9 mouse cellular contexts compared by ENCODE assay signal in genomic region chr9:55542366-55543325, GRCm38 (mm10). TPM values are rescaled to one million over a fixed set of nuclear protein-coding genes. Genes with fewer than 3 reads are reported as not detected.
DNase-seq lines count a peak whose midpoint lies in the region; ATAC-seq lines count a peak whose summit lies in the region.
"Had no signal": no experiment of that assay in that cellular context is flagged by ENCODE, and none has a peak within 500 bp of the region (broad histone marks: within the 10 kb centered on the region; RNA-seq: fewer than 3 reads in every experiment).

No protein-coding gene starts in this region.

- no peak overlapping the region for H3K9ac ChIP-seq in forebrain, embryonic 11.5 days (ENCODE audit: low read length)
- peak overlapping the region; percentile 65 for H3K9ac ChIP-seq in intestine, embryonic 16.5 days (ENCODE audit: low read depth, low read length)
- H3K9ac ChIP-seq in midbrain, embryonic 14.5 days (replicated peaks; ENCODE audit: low read length) = 0 out of 2 replicates have a peak overlapping the region, but pooled peaks have one; percentile 9

- WGBS in forebrain, embryonic 11.5 days = 1% methylated on average over 59 of the region's 59 CpGs
- WGBS in intestine, embryonic 16.5 days = 5% methylated on average over 59 of the region's 59 CpGs
- WGBS in midbrain, embryonic 14.5 days = 2% methylated on average over 59 of the region's 59 CpGs

- no peak overlapping the region for H3K27ac ChIP-seq in forebrain, embryonic 11.5 days (ENCODE audit: low read depth, low read length)
- H3K27ac ChIP-seq in intestine, embryonic 16.5 days (ENCODE audit: low read length) = no peak overlapping the region
- no peak overlapping the region for H3K27ac ChIP-seq in midbrain, embryonic 14.5 days (replicated peaks; ENCODE audit: low read depth, low read length)

- no peaks in the 10 kb centered on the region for H3K36me3 ChIP-seq in megakaryocyte, embryonic 14.5 days (replicated peaks; ENCODE audit: low read length)
- no peaks in the 10 kb centered on the region for H3K36me3 ChIP-seq in forebrain, embryonic 11.5 days (ENCODE audit: control insufficient read depth, insufficient read depth, low read length)
- no peaks in the 10 kb centered on the region for H3K36me3 ChIP-seq in intestine, embryonic 16.5 days (ENCODE audit: control insufficient read depth, insufficient read depth, low read length)
- no peaks in the 10 kb centered on the region for H3K36me3 ChIP-seq in midbrain, embryonic 14.5 days (ENCODE audit: control insufficient read depth, insufficient read depth, low read length)

- no peak for ATAC-seq in megakaryocyte, adult 5-6 weeks (ENCODE audit: poor library complexity, severe bottlenecking)
- no peak for ATAC-seq in forebrain, embryonic 11.5 days (replicated peaks; ENCODE audit: low FRiP score)
- ATAC-seq in intestine, embryonic 16.5 days = no peak
- ATAC-seq in midbrain, embryonic 14.5 days (ENCODE audit: low FRiP score, low TSS enrichment) = no peak

- peaks cover 16% of the 10 kb centered on the region; the same call in 1 of the 2 replicates for H3K9me3 ChIP-seq in megakaryocyte, embryonic 14.5 days
- H3K9me3 ChIP-seq in forebrain, embryonic 11.5 days (ENCODE audit: control insufficient read depth, low read length) = no peaks in the 10 kb centered on the region
- H3K9me3 ChIP-seq in intestine, embryonic 16.5 days (ENCODE audit: control insufficient read depth, low read length) = peaks cover 4% of the 10 kb centered on the region; the same call in 1 of the 2 replicates
- H3K9me3 ChIP-seq in midbrain, embryonic 14.5 days (ENCODE audit: control insufficient read depth, low read length) = no peaks in the 10 kb centered on the region

- H3K4me2 ChIP-seq in forebrain, embryonic 11.5 days (ENCODE audit: low read depth, low read length, severe bottlenecking) = peak overlapping the region; percentile 69
- H3K4me2 ChIP-seq in intestine, embryonic 16.5 days (ENCODE audit: low read depth, low read length) = peak overlapping the region; percentile 77
- peak overlapping the region; percentile 59 for H3K4me2 ChIP-seq in midbrain, embryonic 14.5 days (ENCODE audit: low read length)

- peak overlapping the region; percentile 91 for H3K4me3 ChIP-seq in megakaryocyte, embryonic 14.5 days (replicated peaks)
- H3K4me3 ChIP-seq in forebrain, embryonic 11.5 days (ENCODE audit: low read depth, low read length) = peak overlapping the region; percentile 37
- peak overlapping the region; percentile 51 for H3K4me3 ChIP-seq in intestine, embryonic 16.5 days (ENCODE audit: low read length)
- H3K4me3 ChIP-seq in midbrain, embryonic 14.5 days (replicated peaks; ENCODE audit: low read depth, low read length) = peak overlapping the region; percentile 36

- DNase-seq in forebrain, embryonic 11.5 days (ENCODE audit: low spot score) = peak; percentile 69
- DNase-seq in midbrain, embryonic 14.5 days = peak; percentile 53
- DNase-seq in urinary bladder, postnatal 10 days (ENCODE audit: low spot score) = no peak
- no peak for DNase-seq in c-Kit-positive CD71-positive TER-119-positive erythroid progenitor cells, embryonic 14.5 days (ENCODE audit: low spot score)
- no peak for DNase-seq in left cerebral cortex, postnatal 36 days (ENCODE audit: low spot score in 2 of 2)

- H3K4me1 ChIP-seq in megakaryocyte, embryonic 14.5 days = peaks cover 82% of the 10 kb centered on the region
- peaks cover 22% of the 10 kb centered on the region for H3K4me1 ChIP-seq in forebrain, embryonic 11.5 days (replicated peaks; ENCODE audit: control insufficient read depth, insufficient read depth, low read length)
- peaks cover 32% of the 10 kb centered on the region for H3K4me1 ChIP-seq in intestine, embryonic 16.5 days (ENCODE audit: control insufficient read depth, insufficient read depth, low read length)
- peaks cover 13% of the 10 kb centered on the region for H3K4me1 ChIP-seq in midbrain, embryonic 14.5 days (ENCODE audit: control insufficient read depth, insufficient read depth, low read length)

- intact Hi-C loops in left cerebral cortex, postnatal 36 days (cut with DNase I) = loop anchor here (2.0 kb wide), 1 partner anchor 30 kb away; the partner anchor contains the start of gene Etfa

- H3K27me3 ChIP-seq in megakaryocyte, embryonic 14.5 days (replicated peaks) = peaks cover 99% of the 10 kb centered on the region
- peaks cover 91% of the 10 kb centered on the region for H3K27me3 ChIP-seq in forebrain, embryonic 11.5 days (ENCODE audit: control insufficient read depth, insufficient read depth, low read length)
- H3K27me3 ChIP-seq in intestine, embryonic 16.5 days (replicated peaks; ENCODE audit: control insufficient read depth, insufficient read depth, low read length) = peaks cover 53% of the 10 kb centered on the region
- H3K27me3 ChIP-seq in midbrain, embryonic 14.5 days (ENCODE audit: control insufficient read depth, insufficient read depth, low read length) = peaks cover 92% of the 10 kb centered on the region

RNA-seq across cellular contexts. Expression of gene Isl2, which starts 4.2 kb away (rescaled TPM):
- polyA plus RNA-seq in megakaryocyte, embryonic 14.5 days (2012; ENCODE audit: insufficient read depth, low replicate concordance) = 0.13 TPM in 1 of 2 replicates, not detected in the other
- total RNA-seq in megakaryocyte, adult 5-6 weeks (2015) = not detected in 2 replicates
- total RNA-seq in megakaryocyte, adult 5-6 weeks (2017) = not detected in 2 replicates
- 0.77 and 0.96 TPM in 2 replicates for polyA plus RNA-seq in forebrain, embryonic 11.5 days (2014; fragmentation: Nextera tagmentation; extraction: Ambion mirVana)
- polyA plus RNA-seq in intestine, embryonic 16.5 days (2015; fragmentation: Nextera tagmentation; extraction: Ambion mirVana) = 2.6 and 2.8 TPM in 2 replicates
- 3.6 and 4.2 TPM in 2 replicates for polyA plus RNA-seq in midbrain, embryonic 14.5 days (2014; fragmentation: Nextera tagmentation; extraction: Ambion mirVana)
- not detected for total RNA-seq in left cerebral cortex, postnatal 36 days (2021)
- total RNA-seq: adrenal gland, postnatal 4 days had no signal

RNA-seq across cellular contexts. Expression of gene Etfa, which starts 30.6 kb away (rescaled TPM):
- 5.0 and 30.7 TPM in 2 replicates for polyA plus RNA-seq in megakaryocyte, embryonic 14.5 days (2012; ENCODE audit: insufficient read depth, low replicate concordance)
- 101 and 115 TPM in 2 replicates for total RNA-seq in megakaryocyte, adult 5-6 weeks (2015)
- 31.5 and 37.8 TPM in 2 replicates for total RNA-seq in megakaryocyte, adult 5-6 weeks (2017)
- polyA plus RNA-seq in forebrain, embryonic 11.5 days (2014; fragmentation: Nextera tagmentation; extraction: Ambion mirVana) = 147 and 151 TPM in 2 replicates
- 347 and 353 TPM in 2 replicates for polyA plus RNA-seq in intestine, embryonic 16.5 days (2015; fragmentation: Nextera tagmentation; extraction: Ambion mirVana)
- polyA plus RNA-seq in midbrain, embryonic 14.5 days (2014; fragmentation: Nextera tagmentation; extraction: Ambion mirVana) = 75.6 and 94.1 TPM in 2 replicates
- 10 to 100 TPM; 38.7 to 44.6 TPM for total RNA-seq in left cerebral cortex, postnatal 36 days (2021)

Comparison
In these comparisons a context has a peak if more than half of its experiments do, and no peak if none do; other contexts are left out.
1. H3K4me3 ChIP-seq: peak in every context shown above with its lines; median percentile 91 in megakaryocyte, embryonic 14.5 days; 51 in intestine, embryonic 16.5 days; 37 in forebrain, embryonic 11.5 days; 36 in midbrain, embryonic 14.5 days.
2. DNase-seq: peak in forebrain, embryonic 11.5 days (single experiment) and midbrain, embryonic 14.5 days (single experiment); none in urinary bladder, postnatal 10 days (single experiment), c-Kit-positive CD71-positive TER-119-positive erythroid progenitor cells, embryonic 14.5 days (single experiment) and left cerebral cortex, postnatal 36 days (0 of 2).
3. Peak in every context shown above with its lines, with median percentiles within 50 percentile points of each other: H3K4me2 ChIP-seq.